Mouse (Mus musculus) neural tube, postnatal 0 days (tissue): ENCODE data around the gene Ttll12. TPM values are rescaled to one million over a fixed set of nuclear protein-coding genes. Genes with fewer than 3 reads are reported as not detected.

ENCODE experiments used
- polyA plus RNA-seq: library from polyadenylated mRNA; unstranded; fragments of >200 nt; fragmentation: Nextera tagmentation; extraction: Ambion mirVana; gene quantifications from 2 replicates; pipeline ENCODE4 v1.2.1, GENCODE M21; 2015

Ttll12 gene
- polyA plus RNA-seq = 28.6 and 32.9 TPM in 2 replicates

GRCm38 (mm10) chr15:83594513-83595363, at the start of gene Ttll12:
Gene Ttll12 (minus strand): TSS chr15:83595157.

DNA sequence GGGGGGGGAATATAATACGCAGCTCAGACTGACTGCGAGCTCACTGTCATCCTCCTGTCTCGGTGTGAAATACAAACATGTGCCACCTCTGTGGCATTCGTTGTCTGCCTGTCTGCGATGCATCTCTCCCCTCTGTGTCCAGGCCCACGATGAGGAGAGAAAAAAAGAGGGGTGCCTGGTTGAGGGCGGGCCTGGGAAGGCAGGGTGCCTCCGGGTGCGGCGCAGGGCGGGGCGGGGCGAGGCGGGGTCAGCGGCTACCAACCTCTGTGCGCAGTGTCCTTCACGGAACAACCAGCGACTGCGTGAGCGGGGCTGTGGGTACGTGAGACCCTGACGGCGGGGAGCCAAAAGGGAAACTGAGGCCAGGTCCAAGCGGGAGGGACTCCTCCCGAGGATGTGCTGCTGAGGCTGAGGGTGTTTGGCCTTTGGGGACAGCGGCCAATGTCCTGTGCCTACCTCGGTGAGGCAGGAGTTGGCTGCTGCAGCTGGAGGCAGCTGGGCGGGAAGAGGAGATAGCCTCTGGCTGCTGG, 31.6 kb downstream of the Ttll12 start, which contains the start of the genes Tspo and Mcat:
Gene Tspo (plus strand): TSS at position 266 of the 530 bp plus-strand sequence.
Gene Mcat (minus strand): TSS at position 461 of the 530 bp plus-strand sequence.

GRCm38 (mm10) chr15:83526424-83527091, 68.4 kb downstream of the Ttll12 start, which contains the start of gene Bik:
Gene Bik (plus strand): TSS chr15:83526862.

Other genes starting within 250 kb of the Ttll12 start
- gene Arfgap3, start 244.9 kb downstream of the Ttll12 start, polyA plus RNA-seq = 32.4 and 37.1 TPM in 2 replicates
- gene Pacsin2, start 130.6 kb downstream of the Ttll12 start, polyA plus RNA-seq = 19.5 and 23.9 TPM in 2 replicates
- gene Ttll1, start 84.3 kb downstream of the Ttll12 start, polyA plus RNA-seq = 83.1 and 84.7 TPM in 2 replicates
- gene Bik, start 68.3 kb downstream of the Ttll12 start, polyA plus RNA-seq = 0.34 and 0.75 TPM in 2 replicates
- gene Tspo, start 31.6 kb downstream of the Ttll12 start, polyA plus RNA-seq = 19.4 and 23.9 TPM in 2 replicates
- gene Mcat, start 31.4 kb downstream of the Ttll12 start, polyA plus RNA-seq = 33.7 and 34.4 TPM in 2 replicates
- 4.5 and 5.9 TPM in 2 replicates for gene Scube1, start 129.9 kb upstream of the Ttll12 start, polyA plus RNA-seq
- gene Mpped1, start 184.3 kb upstream of the Ttll12 start, polyA plus RNA-seq = 28.2 and 35.2 TPM in 2 replicates